Mouse (Mus musculus): ENCODE measurements around the gene Mif4gd.
"Not testable (repeated sequence)": the region's sequence is repeated elsewhere in the genome, so short reads cannot be mapped to it uniquely, and the experiment has no call there.

Gene Mif4gd

GRCm38 (mm10) chr11:115612410-115613137, at the start of gene Mif4gd:
Mif4gd (minus strand) TSS chr11:115612969.
- peak; percentile 68 to 75 for DNase-seq (ENCODE audit: low spot score in 2 of 2)

- peak; percentile 62 to 65 for DNase-seq (ENCODE audit: low spot score in 2 of 2)
These were observed 47.6 kb upstream of the Mif4gd start for GRCm38 (mm10) chr11:115660376-115660775.

GRCm38 (mm10) chr11:115658521-115658920, 45.8 kb upstream of the Mif4gd start:
- DNase-seq (ENCODE audit: low spot score in 2 of 2): peak in 1 of 2 experiments; percentile 41

- no peak for DNase-seq (ENCODE audit: low spot score in 2 of 2)
These were observed 41.4 kb upstream of the Mif4gd start for GRCm38 (mm10) chr11:115654128-115654527.

GRCm38 (mm10) chr11:115653194-115653593, 40.4 kb upstream of the Mif4gd start:
- peak in 1 of 2 experiments; percentile 61 for DNase-seq (ENCODE audit: low spot score in 2 of 2)

- no peak for DNase-seq (ENCODE audit: low spot score in 2 of 2)
These were observed 38.9 kb upstream of the Mif4gd start for GRCm38 (mm10) chr11:115651680-115652079.

GRCm38 (mm10) chr11:115649706-115650105, 36.9 kb upstream of the Mif4gd start:
- DNase-seq (ENCODE audit: low spot score in 2 of 2): peak in 1 of 2 experiments; percentile 62

GRCm38 (mm10) chr11:115647459-115647858, 34.7 kb upstream of the Mif4gd start:
- peak; percentile 38 to 66 for DNase-seq (ENCODE audit: low spot score in 2 of 2)

GRCm38 (mm10) chr11:115646439-115646838, 33.7 kb upstream of the Mif4gd start:
- no peak for DNase-seq (ENCODE audit: low spot score in 2 of 2)

- not testable (repeated sequence) for DNase-seq (ENCODE audit: low spot score in 2 of 2)
These were observed 32.7 kb upstream of the Mif4gd start for GRCm38 (mm10) chr11:115645498-115645897.

- DNase-seq (ENCODE audit: low spot score in 2 of 2): no peak
These were observed 31.5 kb upstream of the Mif4gd start for GRCm38 (mm10) chr11:115644308-115644707.

- no peak for DNase-seq (ENCODE audit: low spot score in 2 of 2)
These were observed 30.5 kb upstream of the Mif4gd start for GRCm38 (mm10) chr11:115643265-115643664.

- DNase-seq (ENCODE audit: low spot score in 2 of 2): no peak
These were observed 29.9 kb upstream of the Mif4gd start for GRCm38 (mm10) chr11:115642705-115643104.

GRCm38 (mm10) chr11:115641664-115642036, 28.9 kb upstream of the Mif4gd start:
- DNase-seq (ENCODE audit: low spot score in 2 of 2): no peak

- DNase-seq (ENCODE audit: low spot score in 2 of 2): peak in 1 of 2 experiments; percentile 48
These were observed 28.4 kb upstream of the Mif4gd start for GRCm38 (mm10) chr11:115640978-115641663.

GRCm38 (mm10) chr11:115640311-115640828, 27.6 kb upstream of the Mif4gd start:
- no peak for DNase-seq (ENCODE audit: low spot score in 2 of 2)

- DNase-seq (ENCODE audit: low spot score in 2 of 2): no peak
These were observed 26.8 kb upstream of the Mif4gd start for GRCm38 (mm10) chr11:115639540-115639939.

- DNase-seq (ENCODE audit: low spot score in 2 of 2): no peak
These were observed 26.0 kb upstream of the Mif4gd start for GRCm38 (mm10) chr11:115638498-115639409.

- no peak for DNase-seq (ENCODE audit: low spot score in 2 of 2)
These were observed 24.2 kb upstream of the Mif4gd start for GRCm38 (mm10) chr11:115636960-115637359.

- no peak for DNase-seq (ENCODE audit: low spot score in 2 of 2)
These were observed 22.7 kb upstream of the Mif4gd start for GRCm38 (mm10) chr11:115635484-115635883.

- DNase-seq (ENCODE audit: low spot score in 2 of 2): no peak
These were observed 22.3 kb upstream of the Mif4gd start for GRCm38 (mm10) chr11:115635041-115635440.

- DNase-seq (ENCODE audit: low spot score in 2 of 2): no peak
These were observed 21.3 kb upstream of the Mif4gd start for GRCm38 (mm10) chr11:115634109-115634508.
